Mouse (Mus musculus): ENCODE results near the gene Pih1d1.

GRCm38 (mm10) chr7:45154993-45155514 is 951 bp downstream of the Pih1d1 start:
- TF ChIP-seq MAX (IDR thresholded peaks at IDR 0.05; ENCODE audit: low read length) (peak; percentile 62; the same call in 1 of the 2 replicates), MAFK (IDR thresholded peaks at IDR 0.05; ENCODE audit: borderline replicate concordance, low read depth, low read length) (no peak), EP300 (IDR thresholded peaks at IDR 0.05; ENCODE audit: low read depth in 1 of 2, low read length in 2 of 2) (0 out of 4 replicates have a peak, but pooled peaks of 1 of the 2 experiments have one; percentile 20), TAL1 (IDR thresholded peaks at IDR 0.05; ENCODE audit: low read length) (no peak), NELFE (IDR thresholded peaks at IDR 0.05; ENCODE audit: low read depth, low read length) (no peak), CTCF (IDR thresholded peaks at IDR 0.05 in 2 of 3, conservative IDR thresholded peaks at IDR 0.05 in 1 of 3; ENCODE audit: control insufficient read depth in 1 of 3, insufficient read depth in 1 of 3, low read depth in 2 of 3, low read length in 3 of 3, poor library complexity in 1 of 3, severe bottlenecking in 1 of 3) (peak; percentile 66 to 77 (median 68)), ZC3H11A (IDR thresholded peaks at IDR 0.05; ENCODE audit: low read depth, low read length) (0 out of 2 replicates have a peak, but pooled peaks have one; percentile 7), POLR2A (IDR thresholded peaks at IDR 0.05; ENCODE audit: control insufficient read depth in 1 of 2, insufficient read depth in 1 of 2, low read depth in 1 of 2, low read length in 2 of 2, poor library complexity in 1 of 2) (no peak), GATA1 (IDR thresholded peaks at IDR 0.05; ENCODE audit: low read depth, low read length) (no peak), ELF1 (IDR thresholded peaks at IDR 0.05; ENCODE audit: low read depth, low read length) (peak; percentile 57; the same call in 1 of the 2 replicates), ZNF384 (IDR thresholded peaks at IDR 0.05; ENCODE audit: low read depth, low read length) (no peak), MAZ (IDR thresholded peaks at IDR 0.05; ENCODE audit: low read depth, low read length) (no peak)
